25 mouse cellular contexts compared by ENCODE assay signal in the genomic region with DNA sequence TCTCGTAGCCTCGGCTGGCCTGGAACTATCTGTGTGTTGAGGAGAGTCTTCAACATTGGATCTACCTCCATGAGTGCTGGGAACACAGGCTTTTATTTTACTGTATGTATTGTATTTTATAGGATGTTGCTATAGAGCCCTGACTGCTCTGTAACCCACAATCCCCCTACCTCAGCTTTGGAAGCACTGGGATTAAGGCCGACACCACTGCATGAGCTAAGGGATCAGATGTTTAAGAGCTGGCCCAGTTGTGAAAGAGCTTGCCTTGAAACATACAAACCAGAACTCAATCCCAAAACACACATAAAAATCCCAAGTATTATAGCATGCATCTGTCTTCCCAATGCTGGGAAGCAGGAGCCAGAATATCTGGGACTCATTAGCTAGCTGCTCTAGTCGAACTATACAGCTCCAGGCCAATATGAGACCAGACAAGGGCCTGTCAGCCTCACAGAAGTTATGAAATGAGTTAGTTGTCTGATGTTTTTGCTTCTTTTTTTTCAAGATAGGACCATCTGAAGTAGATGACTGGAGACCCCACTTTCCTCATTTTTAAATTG. TPM values are rescaled to one million over a fixed set of nuclear protein-coding genes. Genes with fewer than 3 reads are reported as not detected.
"Had no signal": no experiment of that assay in that cellular context is flagged by ENCODE, and none has a peak within 500 bp of the region (broad histone marks: within the 10 kb centered on the region; RNA-seq: fewer than 3 reads in every experiment).

No protein-coding gene starts in this region.

- H3K36me3 ChIP-seq: lung, embryonic 15.5 days; midbrain, embryonic 10.5 days; midbrain, embryonic 13.5 days; midbrain, embryonic 15.5 days; neural tube, embryonic 13.5 days; neural tube, embryonic 15.5 days had no signal

- H3K9me3 ChIP-seq: lung, embryonic 15.5 days; midbrain, embryonic 10.5 days; midbrain, embryonic 13.5 days; midbrain, embryonic 15.5 days; neural tube, embryonic 13.5 days; neural tube, embryonic 15.5 days had no signal

- ATAC-seq: liver, postnatal 0 days; lung, postnatal 0 days; midbrain, embryonic 13.5 days; midbrain, embryonic 15.5 days had no signal

- H3K27me3 ChIP-seq: lung, embryonic 15.5 days; midbrain, embryonic 13.5 days; midbrain, embryonic 15.5 days; neural tube, embryonic 13.5 days; neural tube, embryonic 15.5 days had no signal

- H3K4me3 ChIP-seq: lung, embryonic 15.5 days; midbrain, embryonic 10.5 days; midbrain, embryonic 13.5 days; midbrain, embryonic 15.5 days; myocyte; neural tube, embryonic 13.5 days; neural tube, embryonic 15.5 days had no signal

- DNase-seq: liver, postnatal 0 days; lung, adult 2 months; lung, postnatal 14 days; lung, postnatal 4 days; retina, postnatal 1 day; right cerebral cortex, adult 18-20 months; right cerebral cortex, postnatal 25 days; right cerebral cortex, postnatal 4 days; spleen, adult 18-20 months; thymus, adult 18-20 months; thymus, postnatal 14 days; thymus, postnatal 36 days had no signal

- H3K9ac ChIP-seq: liver, postnatal 0 days; lung, embryonic 15.5 days; midbrain, embryonic 13.5 days; midbrain, embryonic 15.5 days; neural tube, embryonic 13.5 days; neural tube, embryonic 15.5 days had no signal

- H3K4me2 ChIP-seq: lung, embryonic 15.5 days; midbrain, embryonic 13.5 days; midbrain, embryonic 15.5 days; neural tube, embryonic 13.5 days; neural tube, embryonic 15.5 days had no signal

- H3K27ac ChIP-seq: lung, embryonic 15.5 days; midbrain, embryonic 10.5 days; midbrain, embryonic 13.5 days; midbrain, embryonic 15.5 days; neural tube, embryonic 13.5 days; neural tube, embryonic 15.5 days had no signal

- H3K4me1 ChIP-seq: lung, embryonic 15.5 days; midbrain, embryonic 13.5 days; midbrain, embryonic 15.5 days; neural tube, embryonic 13.5 days; neural tube, embryonic 15.5 days had no signal

RNA-seq across cellular contexts. Expression of a gene that starts 11.3 kb away (rescaled TPM):
- polyA plus RNA-seq: liver, postnatal 0 days; lung, adult 2 months; lung, embryonic 15.5 days; lung, postnatal 0 days; midbrain, embryonic 10.5 days; midbrain, embryonic 13.5 days; myocyte; neural tube, embryonic 11.5 days; small intestine, adult 2 months; stomach, embryonic 14.5 days; stomach, embryonic 16.5 days; thymus, postnatal 0 days had no signal

RNA-seq across cellular contexts. Expression of a gene that starts 19.4 kb away (rescaled TPM):
- polyA plus RNA-seq: liver, postnatal 0 days; lung, adult 2 months; lung, embryonic 15.5 days; lung, postnatal 0 days; midbrain, embryonic 13.5 days; midbrain, embryonic 15.5 days; myocyte; neural tube, embryonic 13.5 days; small intestine, adult 2 months; stomach, embryonic 14.5 days; thymus, postnatal 0 days had no signal

RNA-seq across cellular contexts. Expression of a gene that starts 19.5 kb away (rescaled TPM):
- polyA plus RNA-seq: liver, postnatal 0 days; lung, adult 2 months; lung, embryonic 15.5 days; lung, postnatal 0 days; midbrain, embryonic 10.5 days; midbrain, embryonic 13.5 days; midbrain, embryonic 15.5 days; myocyte; neural tube, embryonic 11.5 days; neural tube, embryonic 13.5 days; neural tube, embryonic 15.5 days; small intestine, adult 2 months; stomach, embryonic 14.5 days; stomach, embryonic 16.5 days; thymus, postnatal 0 days had no signal

RNA-seq across cellular contexts. Expression of a gene that starts 38.2 kb away (rescaled TPM):
- polyA plus RNA-seq: lung, adult 2 months; myocyte; small intestine, adult 2 months; thymus, postnatal 0 days had no signal
